Mouse (Mus musculus) testis, adult 2 months (tissue): Measurements from ENCODE around the gene Pxmp2.

ENCODE experiments used
- CTCF ChIP-seq: fragments of 200-500 bp; IDR thresholded peaks from 2 replicates; pipeline ENCODE4 v1.5.1; 2012; ENCODE audit warnings: low read depth, mild to moderate bottlenecking, inconsistent platforms, low read length, moderate library complexity; ENCODE audit not compliant: control insufficient read depth, insufficient read depth, insufficient replicate concordance
- POLR2A ChIP-seq: fragments of 200-500 bp; IDR thresholded peaks from 2 replicates; pipeline ENCODE4 v1.6.1; 2012; ENCODE audit warnings: low read depth, mild to moderate bottlenecking, inconsistent platforms, low read length, moderate library complexity; ENCODE audit not compliant: control insufficient read depth

DNA sequence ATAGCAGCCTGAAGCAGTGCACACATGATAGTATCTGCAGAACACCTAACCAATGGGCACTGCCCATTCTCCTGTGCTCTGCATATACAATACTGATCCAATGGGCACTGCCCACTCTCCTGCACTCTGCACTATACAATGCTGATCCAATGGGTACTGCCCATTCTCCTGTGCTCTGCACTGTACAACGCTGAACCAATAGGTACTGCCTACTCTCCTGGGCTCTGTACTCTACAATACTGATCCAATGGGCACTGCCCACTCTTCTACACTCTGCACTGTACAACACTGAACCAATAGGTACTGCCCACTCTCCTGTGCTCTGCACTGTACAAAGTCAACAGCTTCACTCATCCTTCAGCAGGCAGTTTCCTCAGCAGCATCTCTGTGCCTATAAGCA is 9.1 kb downstream of the Pxmp2 start:
- TF ChIP-seq CTCF: no peak
- no peak for TF ChIP-seq POLR2A
